Mouse (Mus musculus): ENCODE data around the gene Galnt16. TPM values are rescaled to one million over a fixed set of nuclear protein-coding genes. Genes with fewer than 3 reads are reported as not detected.

The Galnt16 gene
- total RNA-seq (2017) = not detected in 3 replicates

DNA sequence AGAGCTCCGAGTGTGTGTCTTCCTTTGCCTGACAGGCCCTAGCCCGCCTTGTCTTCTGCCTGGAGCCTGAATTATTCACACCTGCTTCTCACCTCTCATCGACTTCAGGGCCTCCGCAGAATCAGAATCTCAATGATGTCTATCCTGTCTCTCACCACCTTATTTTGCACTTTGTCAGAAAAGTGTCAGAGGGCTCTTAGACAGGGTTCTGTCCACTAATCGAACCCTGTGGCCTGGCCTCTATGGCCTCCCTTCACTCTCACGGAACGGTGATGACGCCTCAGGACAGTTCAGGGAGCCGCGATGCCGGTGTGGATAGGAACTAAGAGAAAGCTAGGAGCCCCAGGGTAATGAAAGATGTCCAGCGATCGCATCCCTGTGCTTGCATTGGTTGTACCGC, at the start of gene Galnt16:
TSS of gene Galnt16 (plus strand) at position 301 of the 400 bp plus-strand sequence.
- no peak for ATAC-seq (replicated peaks; ENCODE audit: insufficient number of reproducible peaks, low FRiP score, low TSS enrichment, poor library complexity, severe bottlenecking)

DNA sequence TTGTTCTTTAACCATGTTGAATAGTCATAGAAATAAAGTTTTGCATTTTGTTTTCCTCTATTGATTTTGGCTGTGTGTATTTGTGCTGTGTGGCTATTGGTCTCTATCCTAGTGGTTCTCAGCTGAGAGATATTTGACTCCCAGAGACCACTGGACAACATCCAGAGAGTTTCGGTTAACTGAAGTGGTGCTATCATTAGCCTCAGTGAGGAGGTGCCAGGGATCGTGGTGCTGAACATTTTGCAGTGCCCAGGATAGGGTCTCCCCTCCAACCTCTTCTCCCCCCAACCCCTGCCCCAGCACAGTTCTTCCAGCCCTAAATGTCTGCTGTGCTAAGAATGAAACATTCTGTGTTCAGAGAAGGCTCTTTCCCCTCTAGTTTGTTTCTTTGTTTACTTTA, 47.9 kb upstream of the Galnt16 start:
- ATAC-seq (replicated peaks; ENCODE audit: insufficient number of reproducible peaks, low FRiP score, low TSS enrichment, poor library complexity, severe bottlenecking) = no peak

DNA sequence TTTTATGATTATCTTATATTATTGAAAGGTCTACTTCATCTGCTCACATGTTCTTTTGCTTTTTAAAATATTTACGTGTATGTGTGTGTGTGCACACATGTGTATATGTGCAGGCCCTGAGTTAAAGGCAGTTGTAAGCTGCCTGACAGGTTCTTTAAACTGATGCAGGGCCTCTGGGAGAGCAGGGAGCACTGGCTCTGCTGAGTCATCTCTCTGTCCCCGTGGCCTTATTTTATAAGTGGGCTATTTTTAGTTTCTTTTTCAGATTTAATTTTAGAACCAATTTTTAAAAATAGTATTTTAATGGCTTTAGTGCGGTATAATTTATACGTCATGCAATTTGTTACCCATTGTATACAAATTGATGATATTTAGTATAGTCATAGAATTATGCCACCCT, 46.2 kb upstream of the Galnt16 start:
- no peak for ATAC-seq (replicated peaks; ENCODE audit: insufficient number of reproducible peaks, low FRiP score, low TSS enrichment, poor library complexity, severe bottlenecking)

DNA sequence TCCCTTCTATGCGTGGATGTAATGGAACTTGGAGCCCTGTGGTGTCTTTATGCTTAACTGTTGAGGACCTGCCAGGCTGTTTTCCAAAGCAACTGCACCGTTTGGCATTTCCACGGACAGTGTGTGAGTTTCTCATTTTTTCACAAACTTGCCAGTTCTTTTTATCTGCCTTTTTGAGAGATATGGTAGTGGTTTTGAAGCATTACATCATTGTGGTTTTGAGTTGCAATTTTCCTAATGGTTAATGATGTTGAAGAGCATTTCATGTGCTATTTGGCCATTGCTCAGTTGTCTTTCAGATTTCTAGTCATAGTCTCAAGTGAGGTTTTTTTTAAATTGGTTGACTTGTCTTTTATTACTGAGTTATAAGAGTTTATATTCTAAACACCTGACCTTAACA, 44.3 kb upstream of the Galnt16 start:
- ATAC-seq (replicated peaks; ENCODE audit: insufficient number of reproducible peaks, low FRiP score, low TSS enrichment, poor library complexity, severe bottlenecking) = no peak

DNA sequence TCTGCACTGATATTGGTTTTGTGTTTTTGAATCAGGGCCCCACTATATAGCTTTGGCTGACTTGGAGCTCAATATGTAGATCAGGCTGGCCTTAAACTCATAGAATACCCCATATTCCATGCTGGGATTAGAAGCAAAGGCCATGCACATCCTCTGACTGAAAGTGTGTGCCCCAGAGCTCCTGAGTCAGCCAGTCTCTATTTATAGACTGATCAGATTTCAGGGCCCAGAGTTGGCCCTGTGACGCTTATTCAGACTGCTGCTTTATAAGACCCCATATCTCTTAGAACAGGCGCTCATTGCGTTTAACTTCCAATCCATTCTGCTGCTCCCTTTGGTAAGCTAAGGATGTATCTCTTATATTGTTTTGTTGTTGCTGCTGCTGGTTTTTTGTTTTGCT, 38.1 kb upstream of the Galnt16 start:
- no peak for ATAC-seq (replicated peaks; ENCODE audit: insufficient number of reproducible peaks, low FRiP score, low TSS enrichment, poor library complexity, severe bottlenecking)

DNA sequence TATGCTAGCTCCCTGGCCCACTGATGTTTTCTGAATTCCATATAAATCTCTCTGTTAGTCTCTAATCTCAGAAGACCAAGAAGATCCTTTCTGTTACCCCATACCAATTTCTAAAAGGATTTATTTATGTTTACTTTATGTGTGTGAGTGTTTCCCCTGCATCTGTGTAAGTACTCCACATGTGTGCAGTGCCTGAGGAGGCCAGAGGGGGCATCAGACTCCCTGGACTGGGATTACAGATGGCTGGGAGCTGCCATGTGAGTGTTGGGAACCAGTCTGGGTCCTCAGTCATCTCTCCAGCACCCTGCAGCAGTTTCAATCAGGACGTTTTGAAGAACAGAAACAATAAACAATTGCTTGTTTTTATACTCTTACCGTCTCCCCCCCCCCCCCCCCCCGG, 34.7 kb upstream of the Galnt16 start:
- no peak for ATAC-seq (replicated peaks; ENCODE audit: insufficient number of reproducible peaks, low FRiP score, low TSS enrichment, poor library complexity, severe bottlenecking)

DNA sequence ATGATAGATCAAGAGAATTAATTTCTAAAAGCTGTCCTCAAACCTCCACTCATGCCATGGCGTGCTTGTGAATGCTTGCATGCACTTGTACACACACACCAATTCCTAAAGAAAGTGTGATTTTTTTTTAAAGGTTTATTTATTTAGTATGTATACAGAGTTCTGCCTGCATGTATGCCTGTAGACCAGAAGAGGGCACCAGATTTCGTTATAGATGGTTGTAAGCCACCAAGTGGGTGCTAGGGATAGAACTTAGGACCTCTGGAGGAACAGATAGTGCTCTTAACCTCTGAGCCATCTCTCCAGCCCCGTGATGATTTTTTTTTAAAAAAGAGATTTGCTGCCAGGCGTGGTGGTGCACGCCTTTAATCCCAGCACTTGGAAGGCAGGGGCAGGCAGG, 24.8 kb upstream of the Galnt16 start:
- ATAC-seq (replicated peaks; ENCODE audit: insufficient number of reproducible peaks, low FRiP score, low TSS enrichment, poor library complexity, severe bottlenecking) = no peak

DNA sequence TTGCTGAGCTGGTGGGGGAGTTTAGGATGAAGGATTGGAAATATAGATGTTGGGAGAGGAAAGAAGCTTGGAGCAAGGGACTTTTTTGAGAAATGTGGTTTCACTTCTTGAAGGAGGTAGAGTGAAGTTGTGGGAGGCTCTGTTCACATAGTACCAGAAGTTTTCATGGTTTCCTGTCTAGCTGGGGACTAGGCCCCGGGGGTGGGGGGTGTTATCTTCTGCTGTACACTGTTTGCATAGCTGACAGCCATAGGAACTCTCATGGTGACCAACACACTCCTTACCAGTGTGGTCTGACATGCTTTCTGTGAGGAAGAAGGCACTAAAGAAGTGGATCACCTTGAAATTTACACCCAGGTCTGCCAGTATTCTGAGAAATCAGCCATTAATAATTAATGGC, 22.4 kb upstream of the Galnt16 start:
- no peak for ATAC-seq (replicated peaks; ENCODE audit: insufficient number of reproducible peaks, low FRiP score, low TSS enrichment, poor library complexity, severe bottlenecking)

DNA sequence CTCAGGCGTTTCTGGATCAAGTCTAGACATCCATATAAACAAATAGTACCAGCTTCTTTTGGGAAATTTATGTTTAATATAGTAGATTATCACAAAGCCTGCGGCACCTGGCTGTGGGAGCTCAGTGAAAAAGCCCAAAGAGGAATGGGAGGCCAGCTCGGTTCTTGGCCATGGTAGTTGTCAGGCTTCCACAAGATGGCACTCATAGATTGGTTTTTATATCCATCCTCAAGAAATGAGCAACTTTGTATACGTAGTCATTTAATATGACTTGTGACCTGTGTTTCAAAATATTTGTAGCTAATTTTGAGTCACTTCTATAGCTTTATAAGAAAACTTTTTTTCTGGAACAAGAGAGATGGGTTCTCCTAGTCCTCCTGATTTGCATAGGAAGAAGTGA, 19.7 kb upstream of the Galnt16 start:
- ATAC-seq (replicated peaks; ENCODE audit: insufficient number of reproducible peaks, low FRiP score, low TSS enrichment, poor library complexity, severe bottlenecking) = no peak

DNA sequence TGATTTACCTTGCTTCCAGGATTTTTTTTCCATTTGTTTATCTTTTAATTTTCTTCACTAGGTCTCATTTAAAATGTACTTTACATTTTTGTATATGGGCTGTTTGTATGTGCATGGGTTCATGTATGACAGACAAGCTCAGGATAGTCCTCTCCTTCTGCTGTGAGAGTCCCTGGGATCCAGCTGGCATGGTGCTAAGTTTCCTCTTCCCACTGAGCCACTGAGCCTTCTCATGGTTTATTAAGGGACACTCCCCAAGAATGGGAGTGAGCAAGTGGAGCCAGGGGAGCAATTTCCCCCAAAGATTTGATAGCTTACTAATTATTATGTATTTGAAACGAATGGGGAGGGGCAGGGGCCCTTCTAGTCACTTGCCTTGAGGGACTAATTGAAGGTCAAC, 17.6 kb upstream of the Galnt16 start:
- no peak for ATAC-seq (replicated peaks; ENCODE audit: insufficient number of reproducible peaks, low FRiP score, low TSS enrichment, poor library complexity, severe bottlenecking)

DNA sequence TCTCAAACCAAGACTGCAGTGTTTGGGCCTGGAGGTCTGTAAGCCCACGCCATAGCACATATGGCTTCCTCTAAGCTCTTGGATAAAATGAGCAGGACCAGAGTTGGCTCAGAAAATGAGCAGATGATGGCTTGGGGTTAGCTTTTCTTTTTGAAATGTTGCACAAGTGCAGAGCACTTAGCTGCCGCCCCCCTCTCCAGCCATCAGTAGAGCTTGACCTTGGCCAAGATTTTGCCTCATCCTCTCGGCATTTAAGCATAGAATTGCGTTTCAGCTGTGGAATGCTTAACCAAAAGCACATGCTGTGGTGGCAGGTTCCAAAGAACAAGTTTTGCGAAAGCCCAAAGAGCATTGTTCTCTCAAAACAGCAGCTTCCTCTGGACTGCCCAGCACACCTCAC, 13.4 kb upstream of the Galnt16 start:
- no peak for ATAC-seq (replicated peaks; ENCODE audit: insufficient number of reproducible peaks, low FRiP score, low TSS enrichment, poor library complexity, severe bottlenecking)

DNA sequence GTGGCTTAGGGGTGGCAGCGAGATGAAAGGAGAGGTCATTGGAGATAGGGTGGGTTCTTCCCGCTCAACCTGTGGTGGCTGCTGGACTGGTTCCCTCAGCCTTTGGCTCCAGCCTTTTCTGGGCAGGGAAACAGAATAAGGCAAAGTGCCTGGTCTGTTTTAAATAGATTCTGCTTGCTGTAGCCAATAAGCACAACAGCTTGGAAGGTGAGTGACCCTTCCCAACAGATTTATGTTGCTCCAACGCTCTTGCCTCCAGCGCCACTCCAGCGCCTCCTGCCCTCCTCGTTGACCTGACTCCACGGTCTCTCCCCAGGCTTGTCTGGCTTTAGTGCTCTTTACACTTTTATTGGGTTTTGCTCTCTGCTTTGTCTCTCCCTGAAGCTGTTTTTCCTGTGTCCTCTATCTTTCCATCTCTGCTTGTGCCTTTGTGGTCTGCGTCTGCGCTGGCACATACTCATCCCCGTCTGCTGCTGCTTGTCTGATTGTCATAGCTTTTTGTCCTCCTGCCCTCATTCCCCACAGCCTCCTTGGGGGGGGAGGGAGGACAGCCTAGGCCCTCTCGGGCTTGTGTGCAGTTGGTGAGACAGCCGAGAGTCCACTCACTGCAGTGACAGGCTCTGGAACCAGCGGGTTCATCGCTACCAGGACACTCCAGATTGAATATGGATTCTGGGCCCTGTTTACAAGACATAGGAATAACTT, 10.9 kb upstream of the Galnt16 start:
- ATAC-seq (replicated peaks; ENCODE audit: insufficient number of reproducible peaks, low FRiP score, low TSS enrichment, poor library complexity, severe bottlenecking) = no peak

DNA sequence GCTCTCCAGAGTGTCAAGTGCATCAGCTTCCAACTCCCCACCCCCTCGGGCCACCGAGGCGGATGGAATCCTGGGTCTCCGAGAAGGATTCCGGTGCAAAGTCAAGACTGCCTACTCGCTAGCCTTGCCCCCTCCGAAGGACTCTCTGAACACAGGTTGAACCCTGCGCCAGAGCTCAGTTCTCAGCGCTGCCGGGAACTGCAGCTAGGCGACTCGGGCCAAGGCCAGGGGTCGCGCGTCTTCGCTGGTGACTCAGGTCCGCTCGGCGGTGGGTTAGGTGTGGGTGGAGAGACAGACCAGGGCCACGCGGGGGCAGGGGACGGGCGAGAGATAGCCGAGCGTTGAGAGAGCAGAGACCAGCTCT, 298 bp downstream of the Galnt16 start:
- ATAC-seq (replicated peaks; ENCODE audit: insufficient number of reproducible peaks, low FRiP score, low TSS enrichment, poor library complexity, severe bottlenecking) = no peak

DNA sequence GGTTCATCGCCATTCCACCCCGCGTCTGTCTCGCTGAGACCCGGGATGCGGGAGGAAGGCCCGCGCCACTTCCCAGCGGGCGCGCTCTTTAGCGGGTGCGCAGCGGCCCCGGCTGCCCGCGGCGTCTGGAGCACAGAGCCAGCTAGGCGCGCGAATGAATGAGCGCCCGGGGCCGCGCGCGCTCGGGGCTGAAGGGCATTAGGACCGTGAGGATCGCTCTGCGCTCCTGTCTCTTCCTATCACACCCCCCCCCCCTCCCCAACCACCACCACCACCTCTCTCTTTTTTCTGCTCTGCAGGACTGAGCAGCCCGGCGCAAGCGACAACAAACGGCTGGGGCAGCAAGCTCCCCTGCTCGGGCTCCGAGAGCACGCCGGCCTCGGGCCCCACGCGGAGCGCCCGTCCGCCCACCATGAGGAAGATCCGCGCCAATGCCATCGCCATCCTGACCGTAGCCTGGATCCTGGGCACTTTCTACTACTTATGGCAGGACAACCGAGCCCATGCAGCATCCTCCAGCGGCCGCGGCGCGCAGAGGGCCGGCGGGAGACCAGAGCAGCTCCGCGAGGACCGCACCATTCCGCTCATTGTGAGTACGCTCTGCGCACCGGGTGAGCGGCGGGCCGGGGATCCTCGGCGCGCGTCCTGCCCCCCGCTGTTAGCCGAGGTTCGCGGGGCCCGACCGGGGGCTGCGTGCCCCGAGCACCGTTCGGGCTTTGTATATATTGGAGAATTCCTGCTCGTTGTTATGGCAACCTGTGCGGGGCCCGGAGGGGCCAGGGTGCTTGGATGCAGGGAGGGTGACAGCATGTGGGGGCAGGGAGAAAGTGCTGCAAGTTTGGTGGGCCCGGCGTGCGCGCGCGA, 912 bp downstream of the Galnt16 start:
- no peak for ATAC-seq (replicated peaks; ENCODE audit: insufficient number of reproducible peaks, low FRiP score, low TSS enrichment, poor library complexity, severe bottlenecking)

DNA sequence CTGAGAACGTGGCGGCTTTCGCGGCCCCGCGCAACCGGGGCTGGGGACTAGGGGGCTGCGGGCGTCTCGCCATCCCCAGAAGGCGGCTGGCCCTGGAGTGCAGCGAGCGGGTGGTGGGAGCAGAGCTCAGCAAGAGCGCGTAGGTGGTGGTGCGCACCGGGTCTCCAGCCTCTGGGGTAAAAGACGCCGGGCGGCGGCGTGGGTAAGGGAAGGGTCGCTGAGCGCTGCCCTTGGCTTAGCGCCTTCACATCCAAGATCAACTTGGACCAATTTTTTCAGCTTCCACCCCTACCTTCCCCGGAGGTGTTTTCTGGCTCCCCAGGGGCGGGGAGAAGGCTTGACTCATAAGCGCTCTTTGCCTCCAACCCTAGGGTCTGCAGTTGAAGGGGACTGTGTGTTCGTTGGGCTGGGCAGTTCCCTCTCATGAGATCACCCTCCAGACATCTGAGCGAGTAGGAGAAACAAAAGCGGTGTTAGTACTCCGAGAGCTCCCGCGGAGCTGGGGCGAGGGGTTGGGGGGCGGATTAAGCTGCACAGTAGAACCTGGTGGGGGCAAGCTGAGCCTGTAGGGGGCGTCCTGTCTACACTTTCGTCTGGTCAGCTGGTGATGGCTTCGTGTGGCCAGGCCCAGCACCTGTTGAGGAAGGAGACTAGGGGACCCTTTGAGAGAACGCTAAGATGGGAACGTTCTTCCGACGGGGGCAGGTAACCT, 1.7 kb downstream of the Galnt16 start:
- no peak for ATAC-seq (replicated peaks; ENCODE audit: insufficient number of reproducible peaks, low FRiP score, low TSS enrichment, poor library complexity, severe bottlenecking)

DNA sequence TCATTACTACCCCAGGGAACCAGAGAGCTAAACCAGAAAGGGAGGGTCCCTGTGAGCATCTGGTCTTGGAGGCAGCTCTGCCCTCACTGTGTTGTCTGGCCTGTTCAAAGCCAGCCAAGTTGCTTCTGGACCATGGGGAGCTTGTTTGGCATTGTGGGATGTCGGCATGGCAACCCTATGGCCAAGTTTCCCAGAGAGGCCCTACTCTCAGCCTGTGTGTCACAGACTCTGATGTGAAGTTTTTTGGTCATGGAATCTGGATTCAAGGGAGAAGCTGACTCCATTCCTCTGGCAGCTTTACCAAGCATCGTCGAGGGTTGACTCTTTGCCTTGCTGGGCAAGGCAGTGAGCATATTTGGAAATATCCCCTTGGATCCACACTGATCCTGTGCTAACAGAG, 3.9 kb downstream of the Galnt16 start:
- no peak for ATAC-seq (replicated peaks; ENCODE audit: insufficient number of reproducible peaks, low FRiP score, low TSS enrichment, poor library complexity, severe bottlenecking)

DNA sequence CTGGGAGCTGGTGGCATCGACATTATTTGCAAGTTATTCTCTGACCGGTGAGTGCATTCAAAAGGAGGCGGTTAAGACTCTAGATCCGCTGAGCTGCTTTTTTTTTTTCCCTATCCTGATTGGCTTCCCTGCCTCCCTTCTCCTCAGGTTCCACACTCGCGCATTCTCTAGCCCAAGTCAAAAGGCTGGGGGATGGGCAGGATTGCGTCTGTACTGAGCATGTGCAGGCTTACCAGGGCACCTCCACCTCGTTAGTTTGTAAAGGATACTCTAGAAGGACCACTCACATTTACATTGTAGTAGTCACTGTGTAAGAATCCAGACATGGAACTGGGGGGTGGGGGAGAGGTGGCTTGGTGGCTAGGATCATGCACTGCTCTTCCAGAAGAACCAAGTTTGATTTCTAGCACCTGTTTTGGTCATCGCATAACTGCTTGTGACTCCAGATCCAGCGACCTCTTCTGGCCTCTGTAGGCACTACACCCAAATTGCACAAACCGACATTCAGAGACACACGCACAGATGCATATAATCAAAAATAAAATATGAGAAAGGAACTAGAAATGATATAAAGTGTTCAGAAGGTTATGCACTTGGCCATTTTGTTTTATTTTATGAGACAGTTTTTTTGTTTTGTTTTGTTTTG, 6.3 kb downstream of the Galnt16 start:
- no peak for ATAC-seq (replicated peaks; ENCODE audit: insufficient number of reproducible peaks, low FRiP score, low TSS enrichment, poor library complexity, severe bottlenecking)

DNA sequence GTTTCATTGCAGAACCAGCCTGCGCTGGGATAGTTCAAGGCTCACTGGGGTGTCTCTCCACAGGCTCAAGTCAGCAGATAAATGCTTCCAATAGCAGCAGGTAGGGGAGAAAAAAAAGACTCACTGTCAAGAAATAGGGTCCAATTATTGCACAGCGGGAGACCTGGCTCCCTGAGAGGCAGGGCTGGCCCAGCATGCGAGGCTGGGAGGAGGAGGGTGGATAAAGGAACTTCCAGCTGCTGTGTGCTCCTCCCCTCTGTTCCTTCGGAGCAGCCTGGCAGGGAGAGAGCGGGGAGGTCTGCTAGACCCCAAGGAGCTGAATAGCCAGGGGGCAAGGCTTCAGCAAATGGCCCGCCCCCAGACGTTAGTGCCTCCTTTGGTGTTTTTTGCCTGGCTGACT, 7.4 kb downstream of the Galnt16 start:
- no peak for ATAC-seq (replicated peaks; ENCODE audit: insufficient number of reproducible peaks, low FRiP score, low TSS enrichment, poor library complexity, severe bottlenecking)

DNA sequence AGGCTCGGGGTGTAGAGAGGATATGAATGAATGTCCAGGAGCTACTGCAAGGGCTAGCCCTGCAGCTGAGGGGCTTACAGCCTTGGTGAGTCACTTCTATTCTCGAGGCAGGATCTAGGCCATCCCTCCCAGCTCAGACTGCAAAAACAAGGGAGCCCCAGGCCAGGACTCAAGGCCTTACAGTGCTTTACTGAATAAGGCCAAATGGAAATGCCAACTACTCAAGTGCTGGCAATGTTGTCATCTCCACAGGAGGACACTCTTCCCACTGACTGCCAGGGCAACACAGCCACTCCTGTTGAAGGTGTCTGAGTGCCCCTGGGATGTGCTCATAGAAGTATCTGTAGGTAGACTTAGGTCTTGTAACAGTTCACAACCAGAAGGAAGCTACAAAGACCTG, 8.4 kb downstream of the Galnt16 start:
- no peak for ATAC-seq (replicated peaks; ENCODE audit: insufficient number of reproducible peaks, low FRiP score, low TSS enrichment, poor library complexity, severe bottlenecking)

All from monocyte, adult 5-6 weeks (primary cell).